Mouse (Mus musculus): ENCODE results near the gene Flrt1. TPM values are rescaled to one million over a fixed set of nuclear protein-coding genes. Genes with fewer than 3 reads are reported as not detected.
"Not testable (repeated sequence)": the region's sequence is repeated elsewhere in the genome, so short reads cannot be mapped to it uniquely, and the experiment has no call there.

Flrt1 gene
- total RNA-seq, 2 experiments from 2014 or later = 0.31 to 0.35 TPM

DNA sequence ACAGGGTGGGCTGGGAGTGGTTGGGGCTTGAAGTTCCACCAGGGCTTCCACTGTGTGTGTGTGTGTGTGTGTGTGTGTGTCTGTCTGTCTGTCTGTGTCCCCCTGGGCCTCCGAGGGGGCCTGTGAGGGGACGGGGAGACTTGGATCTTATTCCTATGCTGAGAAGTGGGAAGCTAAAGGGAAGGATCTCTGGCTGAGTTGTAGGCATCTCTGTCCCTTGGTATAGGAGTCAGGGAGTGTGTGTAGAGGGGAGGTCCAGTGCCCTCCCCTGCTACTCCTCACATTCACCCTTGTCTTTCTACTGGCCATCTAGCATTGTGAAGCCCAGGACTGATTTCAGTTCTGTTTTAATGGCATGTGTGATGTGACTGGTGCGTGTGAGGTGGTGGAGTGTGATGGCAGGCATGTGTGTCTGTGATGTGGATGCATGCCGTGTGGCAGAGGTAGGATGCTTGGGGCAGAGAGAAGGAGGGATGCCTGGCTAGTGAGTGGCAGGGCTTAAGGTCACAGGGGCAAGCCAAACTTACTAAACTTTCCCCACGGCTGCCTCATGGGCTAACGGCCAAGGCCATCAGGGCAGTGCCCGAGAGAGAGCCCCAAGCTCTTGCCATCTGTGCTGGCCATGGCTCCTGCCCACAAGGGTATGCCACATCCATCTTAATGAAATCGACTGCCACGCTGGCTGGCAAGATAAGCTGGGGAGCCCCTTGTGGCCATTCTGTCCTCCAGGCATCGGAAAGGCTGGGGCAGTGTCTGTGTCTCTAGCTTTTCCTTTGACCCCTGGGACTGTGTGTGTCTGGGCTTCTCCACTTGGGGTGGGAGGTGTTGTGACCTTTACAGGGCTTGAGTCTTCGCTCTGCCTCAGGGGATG, 36.6 kb downstream of the Flrt1 start:
- DNase-seq = no peak

DNA sequence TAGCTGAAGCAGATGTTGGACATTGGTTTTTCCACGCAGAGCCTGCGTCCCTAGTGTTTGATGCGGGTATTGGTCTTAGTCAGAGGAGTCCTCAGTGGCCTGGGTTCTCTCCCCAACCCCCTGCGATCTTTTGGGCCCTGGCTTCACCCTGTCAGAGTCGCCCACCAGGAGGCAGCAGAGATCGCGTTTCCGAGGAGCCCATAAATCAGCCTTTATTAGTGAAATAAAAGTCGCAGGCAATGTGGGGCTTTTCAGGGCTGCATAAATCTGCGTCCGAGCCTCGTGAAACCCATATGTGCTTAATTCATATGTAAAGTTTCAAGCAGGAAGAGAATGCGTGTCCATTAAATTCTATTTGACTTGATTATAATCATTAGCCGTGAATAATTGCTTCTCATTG, 37.4 kb downstream of the Flrt1 start:
- peak; percentile 48 for DNase-seq

DNA sequence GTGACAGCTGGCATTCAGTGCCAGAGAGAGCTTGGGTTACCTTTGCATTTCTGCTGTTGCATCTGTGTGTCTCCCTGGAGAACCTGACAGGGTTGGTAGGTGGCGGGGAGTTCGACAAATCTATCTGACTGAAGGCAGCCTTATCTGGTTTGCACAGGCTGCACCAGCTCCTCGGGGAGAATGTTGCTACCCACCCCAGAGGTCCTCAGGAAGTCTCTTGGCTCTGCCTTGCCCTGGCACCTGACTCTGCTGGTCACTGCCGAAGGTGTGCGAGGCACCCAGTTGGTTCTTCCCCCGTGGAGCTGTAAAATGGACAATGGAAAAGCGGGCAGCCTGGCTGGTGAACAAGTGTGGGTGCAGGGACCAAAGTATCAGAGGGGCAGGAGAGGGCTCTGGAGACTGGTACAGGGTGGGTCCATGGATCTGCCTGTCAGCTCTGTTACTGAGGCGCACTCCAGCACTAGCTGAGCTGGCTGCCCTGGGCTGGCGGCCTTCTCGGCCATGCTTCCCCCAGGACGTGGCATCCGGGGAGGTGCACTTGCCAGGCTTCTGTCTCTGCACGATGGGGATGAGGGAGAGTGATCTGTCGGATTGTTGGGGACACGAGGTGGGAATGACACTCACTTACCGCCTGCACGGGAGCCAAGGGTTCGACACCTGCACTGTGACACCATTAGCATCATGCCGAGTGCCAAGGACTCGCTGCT, 38.0 kb downstream of the Flrt1 start:
- no peak for DNase-seq

DNA sequence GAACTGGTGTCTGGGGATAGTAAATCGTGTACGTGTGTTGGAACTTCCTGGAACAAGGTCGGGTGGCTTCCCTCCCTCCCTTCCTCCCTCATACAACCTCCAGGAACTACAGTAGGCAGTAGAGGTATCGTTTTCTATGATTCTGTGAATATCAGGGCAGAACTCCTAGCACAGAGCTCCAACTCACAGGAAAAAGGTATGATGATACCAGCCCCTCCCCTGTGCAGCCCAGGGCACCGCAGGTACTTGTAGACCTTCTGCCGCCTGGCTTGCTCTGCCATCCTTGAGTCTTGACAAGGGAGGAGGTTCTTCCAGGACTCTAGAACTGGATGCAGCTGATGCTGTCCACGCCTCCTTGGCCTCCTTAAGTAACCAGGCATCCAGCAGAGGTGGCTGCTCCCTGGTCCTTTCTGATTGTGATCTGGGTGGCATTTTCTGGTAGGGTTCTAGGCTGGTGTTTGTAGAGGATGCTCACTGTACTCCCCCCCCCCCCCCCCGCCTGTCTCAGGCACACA, 38.6 kb downstream of the Flrt1 start:
- DNase-seq = no peak

DNA sequence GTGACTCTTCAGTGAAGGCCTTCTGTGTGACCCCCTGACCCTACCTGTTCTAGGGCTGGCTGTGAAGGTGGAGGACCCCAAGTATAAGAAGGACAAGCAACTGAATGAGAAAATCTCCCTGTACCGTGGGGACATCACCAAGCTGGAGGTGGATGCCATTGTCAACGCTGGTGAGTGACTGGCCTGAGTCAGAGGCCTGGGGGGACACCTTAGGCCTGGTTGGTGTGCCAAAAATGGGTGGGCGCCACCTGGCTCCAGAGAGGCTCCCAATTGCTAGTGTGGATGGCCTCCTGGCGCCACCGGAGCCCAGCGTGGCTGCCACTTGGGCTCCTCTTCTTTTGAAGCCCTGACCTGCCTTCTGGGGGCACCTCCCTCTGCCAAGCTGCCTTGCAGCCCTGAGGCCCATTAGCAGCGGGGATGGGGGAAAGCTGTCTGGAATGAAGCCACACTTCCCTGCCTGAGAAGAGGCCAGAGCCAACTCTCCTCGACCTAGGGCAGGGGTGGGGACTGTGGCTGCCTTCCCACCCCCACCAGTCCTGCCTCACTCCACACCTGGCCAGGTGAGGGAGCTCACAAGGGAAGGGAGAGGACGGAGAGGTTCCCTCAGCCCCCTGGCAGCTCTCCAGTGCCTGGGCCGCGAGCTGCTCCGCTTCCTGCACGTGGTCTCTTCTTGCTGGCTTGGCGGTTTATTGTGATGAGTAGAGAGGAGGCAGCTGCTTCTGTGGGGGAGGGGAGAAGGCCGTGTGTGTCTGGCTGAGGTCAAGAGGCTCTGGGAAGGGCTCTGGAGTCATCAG, 39.3 kb downstream of the Flrt1 start:
- DNase-seq = peak; percentile 53

DNA sequence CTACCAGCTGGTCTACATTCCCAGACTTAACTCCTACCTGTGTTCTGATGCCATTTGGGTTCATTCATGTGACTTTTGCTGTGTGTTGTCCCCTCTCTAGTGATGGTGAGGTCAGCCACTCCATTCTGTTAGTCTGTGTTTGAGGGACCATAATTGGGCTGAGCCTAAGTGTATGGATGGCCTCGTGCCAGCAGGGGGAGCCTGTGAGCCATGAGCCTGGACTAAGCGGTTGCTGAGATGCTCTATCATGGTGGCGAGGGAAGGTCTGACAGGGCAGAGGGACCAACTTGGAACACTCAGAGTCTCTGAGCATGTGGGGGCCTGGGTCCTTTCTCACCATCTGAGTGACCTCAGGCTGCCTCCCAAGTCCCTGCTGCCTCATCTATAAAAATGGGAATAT, 41.0 kb downstream of the Flrt1 start:
- peak; percentile 55 for DNase-seq

DNA sequence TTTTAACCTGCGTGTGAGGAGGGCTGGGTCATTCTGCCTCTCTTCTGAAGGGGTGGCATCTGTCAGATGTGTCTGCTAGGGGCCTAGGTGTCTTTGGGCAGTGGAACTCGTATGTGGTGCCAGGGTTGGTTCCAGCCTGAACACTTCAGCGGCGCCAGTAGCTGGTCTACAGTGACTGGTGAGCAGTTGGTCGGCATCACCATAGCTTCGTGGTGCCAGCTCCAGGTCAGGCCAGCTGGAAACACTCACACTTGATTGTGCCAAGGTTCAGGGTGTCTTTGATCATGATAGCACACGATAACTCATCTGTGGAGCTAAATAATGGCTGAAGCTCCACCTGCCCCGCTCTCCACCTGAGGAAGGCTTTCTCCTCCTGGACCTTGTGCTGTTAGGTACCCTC, 42.6 kb downstream of the Flrt1 start:
- DNase-seq = peak; percentile 65

DNA sequence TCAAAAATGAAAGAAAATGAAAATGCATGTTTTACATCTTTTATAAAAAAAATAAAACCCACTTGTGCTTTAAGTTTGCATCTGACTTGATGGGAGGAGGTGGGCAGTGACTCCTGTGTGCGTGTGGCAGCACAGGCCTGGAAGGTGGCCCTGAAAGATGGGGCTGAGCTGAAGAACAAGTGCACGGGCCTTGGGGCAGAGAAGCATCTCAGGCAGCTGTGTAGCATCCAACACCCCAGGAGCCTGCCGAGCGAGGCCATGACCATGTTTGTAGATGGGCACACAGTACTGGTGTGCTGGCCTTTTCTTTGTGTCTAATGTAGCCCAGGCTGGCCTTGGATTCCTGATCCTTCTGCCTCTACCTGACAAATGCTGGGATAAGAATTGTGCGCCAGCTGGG, 43.4 kb downstream of the Flrt1 start:
- DNase-seq = no peak

DNA sequence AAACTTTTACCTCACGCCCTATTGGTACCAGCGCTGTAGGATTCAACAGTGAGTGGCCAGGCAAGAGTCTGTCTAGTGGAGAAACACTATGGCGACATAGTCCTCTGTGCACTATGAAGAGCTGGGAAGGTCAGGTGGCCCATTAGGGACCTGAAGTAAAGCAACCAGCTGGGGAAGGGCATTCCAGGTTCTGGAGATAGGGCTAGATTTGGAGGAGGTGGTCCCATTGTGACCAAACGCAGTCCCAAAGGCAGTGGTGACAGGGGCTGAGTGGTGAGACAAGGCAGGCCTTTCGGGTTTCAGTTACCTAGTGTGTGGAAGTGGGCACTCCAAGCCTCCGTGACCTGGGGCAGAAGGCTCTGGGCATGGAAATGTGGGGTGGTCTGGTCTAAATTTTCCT, 47.0 kb downstream of the Flrt1 start:
- no peak for DNase-seq

DNA sequence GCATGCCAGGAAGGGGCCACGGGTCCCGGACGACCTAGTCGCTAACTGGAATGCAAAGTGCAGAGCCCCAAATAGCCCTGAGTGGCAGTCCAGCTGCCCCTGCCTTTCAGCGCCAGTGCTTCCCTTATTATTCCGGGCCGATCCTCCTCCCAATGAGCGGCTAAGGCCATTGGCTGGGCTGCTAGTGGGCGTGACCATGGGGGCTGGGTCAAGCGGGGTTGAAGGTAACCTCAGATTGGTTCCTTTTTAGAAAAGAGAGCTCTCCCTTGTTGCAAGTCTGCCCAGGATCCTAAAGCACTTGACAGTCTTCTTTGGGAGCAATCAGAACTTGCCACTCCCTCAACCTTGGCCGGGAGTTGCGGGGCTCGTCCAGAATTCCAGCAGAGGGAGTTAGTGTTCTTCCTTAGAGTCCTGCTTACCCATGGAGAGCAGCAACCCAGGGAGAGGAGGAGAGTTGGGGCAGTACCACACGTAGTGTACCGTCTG, 47.8 kb downstream of the Flrt1 start:
- DNase-seq = peak; percentile 91

DNA sequence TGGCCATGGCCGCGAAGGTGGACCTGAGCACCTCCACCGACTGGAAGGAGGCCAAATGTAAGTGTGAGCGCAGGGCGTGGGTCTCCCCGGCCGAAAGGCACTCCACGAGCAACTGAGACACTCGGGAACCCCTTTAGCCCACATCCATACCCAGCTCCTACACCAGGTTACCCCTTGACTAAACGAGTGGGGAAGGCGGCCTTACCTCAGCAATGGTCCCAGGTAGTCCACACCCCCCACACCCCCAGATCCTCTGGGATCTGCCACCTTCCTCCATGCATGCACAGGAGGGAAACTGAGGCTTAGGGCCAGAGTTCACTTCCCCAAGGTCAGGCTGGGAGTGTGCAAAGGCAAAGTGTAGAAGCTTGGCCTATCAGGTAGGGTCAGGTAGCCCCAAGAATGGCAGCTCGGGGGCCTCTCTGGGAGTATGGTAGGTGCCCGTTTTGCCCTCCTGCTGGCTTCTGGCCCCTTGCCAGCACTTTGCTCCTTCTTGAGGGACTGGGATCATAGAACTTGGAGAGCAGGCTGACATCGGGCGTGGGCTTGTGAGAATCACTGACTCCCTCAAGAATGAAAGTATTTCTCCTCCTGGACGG, 48.3 kb downstream of the Flrt1 start:
- DNase-seq = no peak

DNA sequence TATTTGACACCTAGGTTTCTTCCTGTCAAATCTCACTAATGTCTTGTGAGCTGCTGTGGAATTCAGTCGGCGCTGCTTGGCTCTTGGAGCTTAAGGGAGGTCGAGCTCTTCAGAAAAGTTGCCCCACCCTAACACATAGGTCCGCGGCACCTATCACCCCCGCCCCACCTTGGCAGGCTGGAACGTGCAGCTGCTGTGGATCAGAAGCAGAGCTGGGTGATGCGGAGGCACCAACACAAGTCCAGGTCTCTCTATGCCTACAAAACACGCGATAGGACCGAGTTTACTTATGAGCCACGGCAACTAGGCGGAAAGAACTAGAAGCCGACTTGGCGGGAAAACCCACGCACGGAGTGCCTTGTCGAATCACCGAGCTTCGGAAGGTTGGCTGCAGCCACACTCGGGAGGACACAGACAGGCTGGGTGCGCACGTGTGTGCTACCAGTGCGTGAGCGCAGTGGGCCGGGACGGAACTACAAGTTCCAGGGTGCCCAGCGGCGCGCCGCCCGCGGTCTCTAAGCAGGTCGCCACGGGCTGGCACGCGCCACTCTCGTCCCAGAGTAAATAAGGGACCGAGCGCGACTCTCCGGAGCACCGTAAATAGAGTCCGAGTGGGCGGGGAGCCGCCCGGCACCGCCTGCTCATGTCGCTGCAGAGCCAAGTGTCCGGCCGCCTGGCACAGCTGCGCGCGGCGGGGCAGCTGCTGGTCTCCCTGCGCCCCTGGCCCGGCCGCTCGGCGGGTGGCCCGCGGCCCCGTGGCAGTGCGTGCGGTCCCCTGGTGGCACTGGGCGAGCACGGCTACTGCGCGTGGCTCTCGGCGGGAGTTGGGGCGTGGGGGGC, 49.1 kb downstream of the Flrt1 start, which contains the start of gene Macrod1:
TSS of gene Macrod1 (plus strand) at position 563 of the 840 bp plus-strand sequence.
- DNase-seq = peak; percentile 91

DNA sequence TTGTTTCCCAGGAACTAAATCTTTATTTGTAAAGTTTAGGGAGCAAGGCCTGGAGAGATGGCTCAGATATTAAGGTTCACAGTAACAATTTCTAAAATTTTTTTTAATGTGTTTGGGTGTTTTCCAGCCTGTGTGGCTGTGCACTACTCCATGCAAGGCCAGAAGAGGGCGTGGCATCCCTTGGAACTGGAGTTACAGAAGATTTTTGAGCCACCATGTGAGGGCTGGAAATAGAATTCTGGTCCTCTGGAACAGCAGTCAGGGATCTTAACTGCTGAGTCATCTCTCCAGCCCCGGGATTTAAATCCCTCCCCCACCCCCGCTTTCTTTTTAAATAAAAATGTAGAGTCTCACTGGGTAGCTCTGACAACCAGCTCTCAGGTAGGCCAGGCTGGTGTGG, 50.4 kb downstream of the Flrt1 start:
- DNase-seq = no peak

DNA sequence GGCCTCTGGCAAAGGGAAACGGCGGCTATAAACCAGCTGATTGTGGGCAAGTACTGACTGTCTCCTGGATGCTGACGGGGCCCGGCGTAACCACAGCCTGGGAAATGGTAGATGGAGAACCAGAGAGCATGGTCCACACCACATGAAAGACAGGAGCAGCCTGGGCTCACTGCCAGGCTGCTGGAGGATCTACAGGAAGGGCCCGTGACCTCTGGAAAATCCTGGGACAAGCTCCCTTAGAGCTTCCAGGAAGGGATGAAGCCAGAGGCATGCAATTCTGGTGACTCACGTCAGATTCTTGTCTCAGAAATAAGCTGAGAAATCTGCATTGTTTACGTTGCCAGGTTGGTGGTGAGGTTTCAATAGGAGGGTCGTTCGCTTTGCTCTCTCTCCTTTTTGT, 50.8 kb downstream of the Flrt1 start:
- no peak for DNase-seq

DNA sequence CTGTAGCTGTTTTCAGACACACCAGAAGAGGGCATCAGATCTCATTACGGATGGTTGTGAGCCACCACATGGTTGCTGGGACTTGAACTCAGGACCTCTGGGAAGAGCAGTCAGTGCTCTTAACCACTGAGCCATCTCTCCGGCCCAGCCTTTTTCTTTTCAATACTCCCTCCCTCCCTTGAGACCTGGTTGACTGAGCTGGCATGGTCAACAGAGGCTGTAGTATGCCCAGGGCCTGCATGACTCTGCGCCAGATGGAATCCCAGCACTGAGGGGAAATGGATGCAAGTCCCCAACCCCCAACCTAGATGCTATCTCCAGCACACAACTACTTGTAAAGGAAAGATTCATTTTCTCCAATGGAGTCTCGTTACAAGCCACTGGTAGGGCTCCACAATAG, 52.1 kb downstream of the Flrt1 start:
- DNase-seq = not testable (repeated sequence)

DNA sequence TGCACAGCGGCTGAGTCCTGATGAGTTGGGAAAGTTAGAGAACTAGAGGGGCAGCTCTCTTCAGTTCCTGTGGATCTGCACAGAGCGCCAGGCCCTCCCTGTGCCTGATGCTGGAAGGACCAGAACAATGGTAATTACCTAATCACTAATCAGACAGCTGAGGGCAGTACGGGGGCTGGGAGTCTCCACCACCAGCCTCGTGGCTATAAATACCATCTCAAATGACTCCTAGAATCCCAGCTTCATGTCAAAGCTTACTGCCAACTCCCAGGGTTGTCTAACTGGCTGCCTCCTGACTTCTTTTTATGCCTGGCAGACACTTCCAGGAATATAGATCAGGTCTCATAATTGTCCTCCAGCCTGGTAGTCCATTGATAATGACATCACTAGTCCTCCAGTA, 60.8 kb downstream of the Flrt1 start:
- DNase-seq = no peak

DNA sequence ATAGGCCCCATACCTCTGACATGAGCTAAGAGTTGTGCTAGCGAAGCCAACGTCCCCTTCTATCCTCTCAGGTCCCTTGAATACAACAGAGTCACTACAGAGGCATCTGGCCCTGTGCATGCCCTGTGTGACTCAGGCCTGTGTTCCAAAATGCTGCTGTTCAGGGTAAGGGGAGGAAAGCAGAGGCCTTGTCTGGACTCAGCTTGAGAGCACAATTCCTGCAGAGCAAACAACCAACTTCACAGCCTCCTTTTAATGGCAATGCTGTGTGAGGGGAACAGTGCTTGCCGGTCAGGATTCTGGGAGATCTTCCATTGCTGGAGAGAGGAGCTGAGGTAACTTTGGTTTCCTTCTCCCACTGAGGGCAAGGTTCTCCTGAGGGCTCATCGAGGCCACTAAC, 61.2 kb downstream of the Flrt1 start:
- no peak for DNase-seq

All from gastrocnemius, postnatal 25 days (tissue).